Mouse (Mus musculus): ENCODE results near the gene Qtrt1. TPM values are rescaled to one million over a fixed set of nuclear protein-coding genes. Genes with fewer than 3 reads are reported as not detected.

Gene Qtrt1
- polyA plus RNA-seq, 1 experiment from 2014 or later: 23.0 TPM

DNA sequence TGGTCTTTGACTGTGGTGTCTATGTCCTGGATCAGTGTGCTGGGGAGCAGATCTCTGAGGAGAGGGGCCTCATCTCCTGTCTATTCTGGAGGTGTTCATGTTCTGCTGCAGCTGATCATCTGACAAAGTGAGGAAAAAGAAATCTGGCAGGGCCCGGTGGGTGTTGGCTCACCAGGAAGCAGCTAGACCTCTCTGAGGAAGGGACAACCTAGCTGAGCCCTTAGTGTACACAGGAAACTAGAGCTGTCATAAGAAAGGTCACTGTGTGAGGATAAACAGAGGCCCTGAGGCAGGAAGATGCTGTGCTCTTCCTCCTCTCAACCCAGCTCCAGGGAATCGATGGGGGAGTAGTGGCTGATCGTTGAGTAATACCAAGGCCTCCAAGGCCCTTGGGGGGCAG is 38.6 kb downstream of the Qtrt1 start:
- ATAC-seq (replicated peaks; ENCODE audit: extremely low read depth, insufficient read depth, low FRiP score): 0 out of 2 replicates have a peak, but pooled peaks have one; percentile 35
- H3K4me3 ChIP-seq (ENCODE audit: low read length): no peak overlapping the region
- peaks cover 24% of the 10 kb centered on the region for H3K4me1 ChIP-seq (ENCODE audit: control insufficient read depth, insufficient read depth, low read length)
- H3K4me2 ChIP-seq (ENCODE audit: low read depth, low read length): no peak overlapping the region
- H3K9me3 ChIP-seq (replicated peaks; ENCODE audit: control insufficient read depth, low read length): no peaks in the 10 kb centered on the region
- WGBS: 62% methylated on average over 3 of the region's 3 CpGs
- peaks cover 3% of the 10 kb centered on the region; the same call in 1 of the 2 replicates for H3K36me3 ChIP-seq (ENCODE audit: control insufficient read depth, insufficient read depth)
- peak overlapping the region; percentile 54 for H3K27ac ChIP-seq (ENCODE audit: low read length)
- H3K27me3 ChIP-seq (ENCODE audit: control insufficient read depth, insufficient read depth, low read length): no peaks in the 10 kb centered on the region
- H3K9ac ChIP-seq (ENCODE audit: low read length): no peak overlapping the region

GRCm38 (mm10) chr9:21451391-21451790 is 39.8 kb downstream of the Qtrt1 start:
- Histone ChIP-seq H3K36me3 (ENCODE audit: control insufficient read depth, insufficient read depth) (no peaks in the 10 kb centered on the region), H3K27me3 (ENCODE audit: control insufficient read depth, insufficient read depth, low read length) (no peaks in the 10 kb centered on the region), H3K27ac (ENCODE audit: low read length) (peak overlapping the region; percentile 48), H3K4me2 (ENCODE audit: low read depth, low read length) (no peak overlapping the region), H3K4me3 (ENCODE audit: low read length) (no peak overlapping the region), H3K9me3 (replicated peaks; ENCODE audit: control insufficient read depth, low read length) (no peaks in the 10 kb centered on the region), H3K4me1 (ENCODE audit: control insufficient read depth, insufficient read depth, low read length) (peaks cover 24% of the 10 kb centered on the region), H3K9ac (ENCODE audit: low read length) (0 out of 2 replicates have a peak overlapping the region, but pooled peaks have one; percentile 13)
- no peak for ATAC-seq (replicated peaks; ENCODE audit: extremely low read depth, insufficient read depth, low FRiP score)
- 78% methylated on average over 8 of the region's 8 CpGs for WGBS

DNA sequence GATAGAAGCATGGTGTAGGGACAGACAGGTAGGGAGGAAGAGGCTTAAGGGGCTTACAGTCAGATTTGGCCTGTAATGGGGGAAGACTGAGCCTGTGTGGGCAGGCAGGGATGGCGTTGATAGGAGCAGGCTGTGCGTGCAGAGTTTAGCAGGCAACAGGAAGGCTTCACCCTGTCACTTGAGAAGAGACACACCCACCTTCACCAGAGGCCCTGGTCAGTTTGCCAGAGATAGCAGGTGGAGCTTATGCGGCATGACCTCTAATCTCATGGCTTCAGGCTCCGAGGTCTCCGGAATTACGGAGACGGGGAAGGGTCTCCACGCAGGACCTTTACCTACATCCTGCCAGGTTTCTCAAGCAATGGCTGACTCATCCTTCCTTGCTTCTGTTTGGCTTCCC is 40.2 kb downstream of the Qtrt1 start:
- Histone ChIP-seq H3K36me3 (ENCODE audit: control insufficient read depth, insufficient read depth) (no peaks in the 10 kb centered on the region), H3K9ac (ENCODE audit: low read length) (0 out of 2 replicates have a peak overlapping the region, but pooled peaks have one; percentile 13), H3K4me2 (ENCODE audit: low read depth, low read length) (no peak overlapping the region), H3K4me1 (ENCODE audit: control insufficient read depth, insufficient read depth, low read length) (peaks cover 24% of the 10 kb centered on the region), H3K27ac (ENCODE audit: low read length) (peak overlapping the region; percentile 48), H3K9me3 (replicated peaks; ENCODE audit: control insufficient read depth, low read length) (no peaks in the 10 kb centered on the region), H3K27me3 (ENCODE audit: control insufficient read depth, insufficient read depth, low read length) (no peaks in the 10 kb centered on the region), H3K4me3 (ENCODE audit: low read length) (no peak overlapping the region)
- ATAC-seq (replicated peaks; ENCODE audit: extremely low read depth, insufficient read depth, low FRiP score): no peak
- WGBS: 31% methylated on average over 8 of the region's 8 CpGs

DNA sequence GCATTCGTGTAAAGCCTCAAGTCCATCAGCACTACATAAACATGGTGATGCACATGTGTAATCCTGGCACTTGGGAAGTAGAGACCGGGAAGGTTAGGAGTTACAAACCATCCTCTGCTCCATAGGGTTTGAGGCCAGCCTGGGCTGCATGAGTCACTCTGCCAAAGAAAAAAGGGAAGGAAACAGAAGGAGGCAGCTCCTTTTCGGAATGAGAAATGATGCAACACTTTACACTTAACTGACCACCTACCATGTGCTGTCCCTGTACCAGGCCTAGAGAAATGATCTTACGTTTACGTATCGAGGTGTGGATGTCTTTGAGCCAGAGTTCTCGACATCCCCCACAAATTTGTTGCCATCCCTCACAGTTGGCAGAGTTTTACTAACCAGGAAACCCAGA is 41.4 kb downstream of the Qtrt1 start:
- WGBS: 79% methylated on average over 7 of the region's 7 CpGs
- Histone ChIP-seq H3K4me2 (ENCODE audit: low read depth, low read length) (no peak overlapping the region), H3K9ac (ENCODE audit: low read length) (no peak overlapping the region), H3K27me3 (ENCODE audit: control insufficient read depth, insufficient read depth, low read length) (no peaks in the 10 kb centered on the region), H3K4me1 (ENCODE audit: control insufficient read depth, insufficient read depth, low read length) (peaks cover 24% of the 10 kb centered on the region), H3K27ac (ENCODE audit: low read length) (no peak overlapping the region), H3K4me3 (ENCODE audit: low read length) (no peak overlapping the region), H3K9me3 (replicated peaks; ENCODE audit: control insufficient read depth, low read length) (no peaks in the 10 kb centered on the region), H3K36me3 (ENCODE audit: control insufficient read depth, insufficient read depth) (no peaks in the 10 kb centered on the region)
- ATAC-seq (replicated peaks; ENCODE audit: extremely low read depth, insufficient read depth, low FRiP score): no peak

DNA sequence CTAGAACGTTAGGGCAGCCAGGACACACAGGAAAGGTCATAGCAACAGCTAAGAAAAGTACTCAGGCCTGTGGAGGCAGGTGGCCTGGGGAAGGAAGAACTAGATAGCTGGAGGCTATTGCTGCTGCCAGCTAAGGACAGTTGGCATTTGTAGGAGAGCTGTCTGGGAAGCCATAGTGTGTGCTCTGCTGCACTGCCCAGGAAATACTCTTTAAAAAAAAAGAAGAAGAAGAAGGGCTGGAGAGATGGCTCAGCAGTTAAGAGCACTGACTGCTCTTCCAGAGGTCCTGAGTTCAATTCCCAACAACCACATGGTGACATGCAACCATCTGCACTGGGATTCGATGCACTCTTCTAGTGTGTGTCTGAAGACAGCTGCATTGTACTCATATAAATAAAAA is 41.8 kb downstream of the Qtrt1 start:
- no peak overlapping the region for H3K4me2 ChIP-seq (ENCODE audit: low read depth, low read length)
- H3K27ac ChIP-seq (ENCODE audit: low read length): no peak overlapping the region
- peaks cover 24% of the 10 kb centered on the region for H3K4me1 ChIP-seq (ENCODE audit: control insufficient read depth, insufficient read depth, low read length)
- no peaks in the 10 kb centered on the region for H3K27me3 ChIP-seq (ENCODE audit: control insufficient read depth, insufficient read depth, low read length)
- 58% methylated on average over 2 of the region's 2 CpGs for WGBS
- H3K9me3 ChIP-seq (replicated peaks; ENCODE audit: control insufficient read depth, low read length): no peaks in the 10 kb centered on the region
- no peaks in the 10 kb centered on the region for H3K36me3 ChIP-seq (ENCODE audit: control insufficient read depth, insufficient read depth)
- no peak for ATAC-seq (replicated peaks; ENCODE audit: extremely low read depth, insufficient read depth, low FRiP score)
- H3K4me3 ChIP-seq (ENCODE audit: low read length): no peak overlapping the region
- H3K9ac ChIP-seq (ENCODE audit: low read length): no peak overlapping the region

GRCm38 (mm10) chr9:21454556-21454955 is 42.9 kb downstream of the Qtrt1 start:
- H3K9me3 ChIP-seq (replicated peaks; ENCODE audit: control insufficient read depth, low read length): no peaks in the 10 kb centered on the region
- H3K27me3 ChIP-seq (ENCODE audit: control insufficient read depth, insufficient read depth, low read length): no peaks in the 10 kb centered on the region
- 67% methylated on average over 4 of the region's 4 CpGs for WGBS
- no peak for ATAC-seq (replicated peaks; ENCODE audit: extremely low read depth, insufficient read depth, low FRiP score)
- no peak overlapping the region for H3K4me3 ChIP-seq (ENCODE audit: low read length)
- peaks cover 24% of the 10 kb centered on the region for H3K4me1 ChIP-seq (ENCODE audit: control insufficient read depth, insufficient read depth, low read length)
- H3K27ac ChIP-seq (ENCODE audit: low read length): no peak overlapping the region; the same call in 1 of the 2 replicates
- H3K4me2 ChIP-seq (ENCODE audit: low read depth, low read length): no peak overlapping the region
- no peaks in the 10 kb centered on the region for H3K36me3 ChIP-seq (ENCODE audit: control insufficient read depth, insufficient read depth)
- no peak overlapping the region for H3K9ac ChIP-seq (ENCODE audit: low read length)

GRCm38 (mm10) chr9:21455103-21455770 is 43.6 kb downstream of the Qtrt1 start:
- Histone ChIP-seq H3K4me1 (ENCODE audit: control insufficient read depth, insufficient read depth, low read length) (peaks cover 20% of the 10 kb centered on the region), H3K27ac (ENCODE audit: low read length) (no peak overlapping the region; the same call in 1 of the 2 replicates), H3K9me3 (replicated peaks; ENCODE audit: control insufficient read depth, low read length) (no peaks in the 10 kb centered on the region), H3K4me2 (ENCODE audit: low read depth, low read length) (no peak overlapping the region), H3K36me3 (ENCODE audit: control insufficient read depth, insufficient read depth) (no peaks in the 10 kb centered on the region), H3K27me3 (ENCODE audit: control insufficient read depth, insufficient read depth, low read length) (no peaks in the 10 kb centered on the region), H3K9ac (ENCODE audit: low read length) (no peak overlapping the region), H3K4me3 (ENCODE audit: low read length) (no peak overlapping the region)
- 64% methylated on average over 4 of the region's 4 CpGs for WGBS
- ATAC-seq (replicated peaks; ENCODE audit: extremely low read depth, insufficient read depth, low FRiP score): no peak

DNA sequence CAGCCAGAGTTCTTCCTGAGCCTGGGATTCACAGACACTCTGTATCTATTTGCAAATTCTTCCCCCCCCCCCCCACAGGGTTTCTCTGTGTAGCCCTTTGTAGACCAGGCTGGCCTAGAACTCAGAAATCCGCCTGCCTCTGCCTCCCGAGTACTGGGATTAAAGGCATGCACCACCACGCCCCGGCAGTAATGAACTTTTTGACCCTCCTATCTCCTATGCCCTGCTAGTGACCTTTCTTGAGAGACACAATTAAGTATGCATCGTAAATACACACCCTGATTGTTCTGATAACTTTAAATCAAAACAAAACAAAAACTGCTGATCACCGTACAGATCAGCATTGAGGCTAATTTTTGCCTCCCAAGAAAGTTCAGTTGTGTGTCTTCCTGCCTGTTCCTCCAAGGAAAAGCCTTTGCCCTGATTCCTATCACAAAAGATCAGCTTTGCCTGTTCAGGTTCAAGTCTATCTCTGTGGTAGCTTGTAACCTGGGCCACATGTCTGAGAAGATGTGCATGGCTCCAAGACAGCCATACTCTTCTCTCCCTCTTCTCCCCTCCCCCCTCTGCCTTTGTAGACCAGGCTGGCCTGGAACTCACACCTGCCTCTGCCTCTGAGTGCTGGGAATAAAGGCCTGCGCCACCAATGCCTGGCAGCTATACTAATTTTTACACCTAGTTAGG is 44.8 kb downstream of the Qtrt1 start:
- no peak overlapping the region for H3K27ac ChIP-seq (ENCODE audit: low read length)
- H3K9me3 ChIP-seq (replicated peaks; ENCODE audit: control insufficient read depth, low read length): no peaks in the 10 kb centered on the region
- WGBS: 84% methylated on average over 7 of the region's 7 CpGs

DNA sequence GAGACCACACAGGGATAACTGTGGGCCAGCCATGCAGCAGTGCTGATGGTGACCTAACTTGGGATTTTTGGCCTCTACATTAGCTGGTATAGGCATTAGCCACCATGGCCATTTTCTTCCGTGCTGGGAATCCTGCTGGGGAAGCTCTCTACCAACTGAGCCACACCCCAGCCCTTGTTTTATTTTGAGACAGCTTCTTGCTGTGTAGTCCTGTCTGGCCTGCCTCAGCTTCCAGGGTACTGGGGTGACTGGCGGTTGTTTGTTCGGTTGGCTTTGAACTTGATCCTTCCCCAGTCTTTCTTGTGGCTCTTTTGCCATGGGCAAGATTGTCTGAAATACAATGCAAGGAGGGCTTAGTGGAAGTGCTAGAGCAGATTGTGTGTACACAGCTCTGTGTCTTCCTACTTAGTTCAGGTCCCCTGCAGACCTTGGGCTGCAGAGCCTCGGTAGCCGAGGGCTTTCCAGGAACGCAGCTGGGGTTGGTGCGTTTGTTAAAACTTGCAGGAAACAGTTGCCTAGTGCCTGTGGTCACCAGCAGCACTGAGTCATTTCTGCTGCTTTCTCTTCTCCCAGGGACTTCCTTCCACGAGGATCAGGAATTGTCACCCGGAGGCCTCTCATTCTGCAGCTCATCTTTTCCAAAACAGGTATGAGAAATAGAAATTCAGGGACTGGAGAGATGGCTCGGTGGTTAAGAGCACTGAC is 45.4 kb downstream of the Qtrt1 start:
- peaks cover 15% of the 10 kb centered on the region for H3K4me1 ChIP-seq (ENCODE audit: control insufficient read depth, insufficient read depth, low read length)
- no peaks in the 10 kb centered on the region for H3K9me3 ChIP-seq (replicated peaks; ENCODE audit: control insufficient read depth, low read length)
- WGBS: 76% methylated on average over 10 of the region's 10 CpGs
- no peak for ATAC-seq (replicated peaks; ENCODE audit: extremely low read depth, insufficient read depth, low FRiP score)
- H3K9ac ChIP-seq (ENCODE audit: low read length): no peak overlapping the region
- H3K27ac ChIP-seq (ENCODE audit: low read length): no peak overlapping the region
- H3K27me3 ChIP-seq (ENCODE audit: control insufficient read depth, insufficient read depth, low read length): no peaks in the 10 kb centered on the region
- no peak overlapping the region for H3K4me3 ChIP-seq (ENCODE audit: low read length)
- H3K4me2 ChIP-seq (ENCODE audit: low read depth, low read length): no peak overlapping the region
- no peaks in the 10 kb centered on the region for H3K36me3 ChIP-seq (ENCODE audit: control insufficient read depth, insufficient read depth)

More for the DNA sequence above, 44.8 kb downstream of the Qtrt1 start:
- Histone ChIP-seq H3K36me3 (ENCODE audit: control insufficient read depth, insufficient read depth) (no peaks in the 10 kb centered on the region), H3K9ac (ENCODE audit: low read length) (no peak overlapping the region), H3K27me3 (ENCODE audit: control insufficient read depth, insufficient read depth, low read length) (no peaks in the 10 kb centered on the region), H3K4me3 (ENCODE audit: low read length) (no peak overlapping the region), H3K4me2 (ENCODE audit: low read depth, low read length) (no peak overlapping the region), H3K4me1 (ENCODE audit: control insufficient read depth, insufficient read depth, low read length) (peaks cover 17% of the 10 kb centered on the region)
- no peak for ATAC-seq (replicated peaks; ENCODE audit: extremely low read depth, insufficient read depth, low FRiP score)
